Mouse (Mus musculus) G1E (cell line): ENCODE data around the gene Cnbp.

Experiments
- CTCF ChIP-seq: IDR thresholded peaks from 2 replicates; pipeline ENCODE4 v1.5.1; 2012; ENCODE audit warnings: low read depth, low read length, inconsistent platforms, mixed read lengths
- GATA1 ChIP-seq: IDR thresholded peaks from 2 replicates; pipeline ENCODE4 v1.6.1; 2012; ENCODE audit warnings: borderline replicate concordance, low read length, inconsistent platforms, mixed read lengths
- GATA2 ChIP-seq: IDR thresholded peaks from 2 replicates; pipeline ENCODE4 v1.6.1; 2012; ENCODE audit warnings: low read depth, low read length, inconsistent platforms, borderline replicate concordance
- POLR2AphosphoS5 ChIP-seq: IDR thresholded peaks from 2 replicates; pipeline ENCODE4 v1.6.1; 2012; ENCODE audit warnings: low read depth, low read length, inconsistent platforms; ENCODE audit not compliant: insufficient replicate concordance
- TAL1 ChIP-seq: conservative IDR thresholded peaks from 2 replicates; pipeline ENCODE4 v1.6.1; 2012; ENCODE audit warnings: low read depth, low read length, inconsistent platforms, mixed read lengths

DNA sequence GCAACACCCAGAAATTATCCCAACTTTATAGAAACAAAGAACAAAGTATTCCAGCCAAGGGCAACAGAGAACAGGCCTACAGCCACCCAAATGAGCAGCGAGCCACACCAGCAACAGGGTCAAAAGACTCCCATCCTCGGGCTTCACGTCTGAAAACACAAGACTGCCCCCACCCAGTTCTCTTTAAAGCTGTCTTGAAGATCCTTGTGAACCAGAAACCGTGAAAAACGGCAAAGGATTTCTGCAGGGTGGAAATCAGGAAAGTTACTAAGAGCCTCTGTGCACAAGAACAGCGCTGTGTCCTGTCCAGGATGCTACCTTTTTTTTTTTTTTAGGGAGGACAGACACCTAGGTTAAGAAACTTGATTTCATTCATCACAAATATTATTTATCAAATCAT is 40.6 kb downstream of the Cnbp start:
- TF ChIP-seq CTCF: no peak
- TF ChIP-seq POLR2AphosphoS5: no peak
- no peak for TF ChIP-seq TAL1
- no peak for TF ChIP-seq GATA1
- TF ChIP-seq GATA2: no peak
